Mouse (Mus musculus): Measurements from ENCODE around the gene C1qtnf4.

GRCm38 (mm10) chr2:90939750-90940149 is 54.1 kb downstream of the C1qtnf4 start:
- TF ChIP-seq CTCF (IDR thresholded peaks at IDR 0.05; ENCODE audit: borderline replicate concordance, control insufficient read depth, extremely low read depth, insufficient read depth, low read length, poor library complexity) (no peak), POLR2A (IDR thresholded peaks at IDR 0.05; ENCODE audit: control insufficient read depth, extremely low read depth, insufficient read depth, low read length, poor library complexity) (no peak)

Data from thymus, adult 2 months (tissue).